Mouse (Mus musculus) adrenal gland, postnatal 25 days (tissue): ENCODE measurements around the gene Aim2. TPM values are rescaled to one million over a fixed set of nuclear protein-coding genes. Genes with fewer than 3 reads are reported as not detected.
"Not testable (repeated sequence)": the region's sequence is repeated elsewhere in the genome, so short reads cannot be mapped to it uniquely, and the experiment has no call there.

Source experiments
- DNase-seq: peaks from one replicate; pipeline ENCODE4 v3.0.0; 2021; ENCODE audit warnings: mixed read lengths
- long read RNA-seq: library from polyadenylated mRNA; stranded (forward); transcript quantifications from one replicate; pipeline ENCODE4 v2.0.0, GENCODE M21; 2021
- total RNA-seq: library from RNA; stranded (reverse); gene quantifications from 2 replicates; pipeline ENCODE4 v1.2.3, GENCODE M21; 2021

Aim2 gene
- total RNA-seq, result 0.97 TPM in 1 of 2 replicates, not detected in the other
- long read RNA-seq, result 0 reads

GRCm38 (mm10) chr1:173350372-173350957, at the start of gene Aim2:
Gene Aim2 (plus strand): TSS chr1:173350879.
- no peak for DNase-seq

DNA sequence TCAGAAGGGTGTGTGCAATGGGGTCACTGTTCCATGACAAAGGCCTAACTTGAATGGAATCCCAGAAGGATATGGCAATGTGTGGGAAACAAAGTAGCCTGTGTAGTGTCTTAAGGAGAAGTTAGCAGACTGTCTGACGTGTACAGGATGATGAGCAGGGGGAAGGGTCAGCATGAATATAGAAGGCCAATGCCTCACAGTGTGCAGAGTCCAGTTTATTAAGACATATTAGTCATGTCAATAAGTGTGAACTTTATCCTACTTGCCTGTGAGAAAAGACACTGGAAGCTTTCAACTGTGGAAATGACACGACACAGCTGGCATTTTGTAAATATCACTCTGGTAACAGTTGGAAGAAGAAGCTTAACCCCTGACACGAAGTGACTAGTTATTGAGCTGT, 47.9 kb upstream of the Aim2 start:
- not testable (repeated sequence) for DNase-seq

DNA sequence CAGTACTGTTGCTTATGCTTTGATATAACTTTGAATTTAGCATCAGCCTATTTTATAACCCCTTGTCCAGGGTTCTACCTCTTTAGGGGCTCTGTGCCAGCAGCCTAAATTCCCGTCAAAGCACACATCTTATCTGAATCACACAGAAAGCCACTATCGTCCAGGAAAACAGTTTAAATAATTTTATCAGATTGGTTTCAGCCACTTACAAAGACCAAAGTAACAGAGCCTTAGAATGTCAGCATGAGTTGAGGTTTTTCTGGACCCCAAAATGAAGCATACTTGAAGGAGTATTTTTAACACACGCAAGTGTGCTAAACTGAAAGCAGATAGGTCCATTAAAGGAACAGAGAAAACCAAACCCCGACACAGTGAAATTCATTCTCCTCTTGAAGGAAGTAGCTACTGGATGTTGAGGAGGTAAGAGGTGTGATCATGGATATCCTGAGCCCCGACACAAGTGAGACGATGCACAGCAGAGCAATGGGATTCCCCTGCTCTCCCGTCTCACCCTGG, 37.1 kb upstream of the Aim2 start:
- not testable (repeated sequence) for DNase-seq

GRCm38 (mm10) chr1:173315725-173316124, 35.0 kb upstream of the Aim2 start:
- DNase-seq, result no peak

- no peak for DNase-seq
These were observed 32.7 kb upstream of the Aim2 start for GRCm38 (mm10) chr1:173317925-173318477.

DNA sequence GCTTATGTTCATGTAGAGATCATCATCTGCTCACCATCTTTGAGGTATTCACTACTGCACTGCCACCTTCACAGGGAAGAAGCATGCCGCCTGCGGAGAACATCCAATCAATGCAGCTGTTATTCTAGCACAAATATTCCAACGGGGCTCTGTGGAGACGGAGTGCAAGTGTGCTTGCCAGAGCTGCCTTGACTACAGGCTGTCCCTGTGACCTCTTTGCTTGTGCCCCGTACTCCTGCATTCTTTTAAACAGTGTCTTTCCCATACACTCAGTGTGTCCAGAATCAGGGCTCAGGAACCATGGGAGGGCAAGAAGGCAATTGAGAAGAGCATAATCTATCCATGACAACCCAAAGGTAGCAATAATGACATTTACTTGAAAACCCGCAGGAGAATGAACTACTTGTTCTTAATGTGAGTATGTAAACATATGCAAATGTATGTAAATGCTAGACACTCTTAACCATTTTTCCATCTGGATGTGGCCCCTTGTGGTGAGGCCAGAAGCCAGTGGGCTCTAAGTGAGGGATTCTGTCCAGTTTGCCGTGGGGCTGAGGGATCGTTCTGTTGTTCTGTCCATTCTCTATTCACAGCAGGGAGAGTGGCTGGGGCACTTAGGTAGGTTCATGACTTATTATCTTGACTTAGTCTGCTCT, 29.0 kb upstream of the Aim2 start:
- no peak for DNase-seq

DNA sequence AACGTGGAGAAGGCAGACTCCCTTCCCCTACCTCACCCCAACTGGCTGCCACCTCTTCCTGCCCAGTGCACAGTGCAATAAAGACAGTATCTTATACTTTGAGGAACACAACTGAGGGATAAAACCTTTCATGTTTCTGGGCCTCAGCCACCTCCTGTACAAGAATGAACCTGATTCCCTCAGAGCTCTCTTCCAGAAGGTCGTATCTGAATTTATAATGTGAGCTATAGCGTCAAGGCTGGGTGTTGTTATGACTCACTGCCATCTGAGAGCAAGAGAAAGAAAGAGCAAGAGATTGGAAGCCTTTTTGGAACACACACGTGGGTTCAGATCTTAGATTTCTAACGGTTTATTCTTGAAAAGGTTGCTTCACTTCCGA, 28.4 kb upstream of the Aim2 start:
- DNase-seq, result no peak

DNA sequence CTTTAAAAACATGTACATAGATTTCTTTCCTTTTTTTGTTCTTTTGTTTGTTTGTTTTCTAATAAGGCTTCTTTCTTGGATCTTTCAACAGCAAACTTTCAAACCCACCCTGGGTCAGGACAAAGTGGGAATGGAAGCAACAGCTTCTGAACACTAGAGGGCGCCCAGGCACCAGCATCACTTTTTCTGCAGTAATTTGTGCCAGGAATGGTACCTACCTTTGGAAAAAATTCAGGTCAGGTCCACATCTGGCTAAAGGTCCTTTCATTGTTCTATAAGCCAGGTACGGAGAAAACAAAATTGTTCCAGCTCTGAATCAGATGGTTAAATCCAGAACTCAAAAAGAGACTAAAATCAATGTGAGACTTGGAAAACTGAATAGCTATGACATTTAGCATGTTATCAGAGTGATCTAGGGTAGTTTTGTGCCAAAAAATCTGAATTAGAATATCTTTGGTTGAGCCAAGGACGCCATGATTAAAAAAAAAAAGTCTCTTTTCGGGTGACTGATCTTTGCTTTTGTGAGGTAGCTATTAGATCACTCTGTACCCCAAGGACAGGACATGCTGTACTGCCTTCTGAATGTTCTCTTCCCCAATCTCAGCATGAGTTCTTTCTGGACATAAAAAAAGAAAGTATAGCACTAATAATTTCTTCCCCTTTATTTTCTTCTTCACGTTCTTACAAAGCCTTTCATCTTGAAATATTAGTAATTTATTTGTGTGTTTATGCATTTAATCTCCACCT, 26.7 kb upstream of the Aim2 start:
- peak; percentile 39 for DNase-seq

- no peak for DNase-seq
These were observed 25.7 kb upstream of the Aim2 start for GRCm38 (mm10) chr1:173324961-173325360.

DNA sequence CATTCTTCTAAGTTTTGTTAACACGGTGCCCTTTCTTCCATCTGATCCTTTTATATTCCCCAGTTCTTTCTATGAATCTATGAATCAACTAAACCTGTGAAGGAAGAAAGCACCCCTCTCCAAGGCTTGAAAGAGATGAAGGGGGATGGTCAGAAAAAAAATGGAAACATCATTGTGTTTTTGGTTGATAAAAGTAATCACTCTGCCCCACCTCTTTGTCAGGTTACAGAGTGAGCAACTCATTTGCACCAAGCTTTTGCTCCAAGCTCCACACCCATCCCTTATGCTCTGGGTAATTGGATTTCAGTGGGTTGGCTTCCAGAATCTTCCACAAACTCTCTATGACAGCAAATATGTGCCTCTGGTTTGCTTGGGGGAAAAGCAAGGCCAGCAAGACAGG, 25.3 kb upstream of the Aim2 start:
- DNase-seq, result no peak

DNA sequence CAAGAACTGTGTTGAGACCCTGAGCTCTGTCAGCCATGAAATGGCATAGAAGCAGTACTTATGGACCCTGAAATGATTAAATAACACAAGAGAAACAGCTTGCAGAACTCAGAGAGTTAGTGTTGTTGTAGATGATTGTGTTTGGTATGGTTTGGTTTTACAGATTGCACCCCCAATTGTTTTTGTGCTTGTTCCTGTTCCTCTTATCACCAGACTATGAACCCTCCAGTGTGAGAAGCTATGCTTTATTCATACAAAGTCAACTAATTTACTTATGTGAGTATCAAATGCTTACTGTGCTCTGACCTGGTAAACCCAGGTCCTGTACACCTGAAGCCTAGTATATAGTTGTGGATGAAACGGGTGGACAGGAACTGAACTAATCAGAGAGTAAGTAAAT, 24.1 kb upstream of the Aim2 start:
- DNase-seq, result no peak

- no peak for DNase-seq
These were observed 22.2 kb upstream of the Aim2 start for GRCm38 (mm10) chr1:173328446-173328845.

DNA sequence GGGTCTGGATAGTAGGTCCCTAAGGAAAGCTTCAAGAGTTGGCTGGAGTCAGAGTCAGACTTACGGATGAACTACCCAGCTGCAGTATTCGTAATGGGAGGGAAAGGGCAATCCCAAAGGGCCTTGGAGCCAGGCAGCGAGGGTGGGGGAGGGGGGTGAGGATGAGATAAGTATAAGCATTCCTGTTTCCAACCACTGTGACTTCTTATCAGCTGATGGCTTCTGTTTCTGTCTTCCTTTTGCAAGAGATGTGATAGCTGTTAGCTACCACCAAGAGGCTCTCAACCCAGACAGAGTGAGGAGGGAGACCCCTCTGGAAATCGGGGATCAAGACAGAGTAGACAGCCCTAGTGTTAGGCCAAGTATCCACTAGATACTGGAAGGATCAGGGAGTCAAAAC, 21.5 kb upstream of the Aim2 start:
- no peak for DNase-seq

DNA sequence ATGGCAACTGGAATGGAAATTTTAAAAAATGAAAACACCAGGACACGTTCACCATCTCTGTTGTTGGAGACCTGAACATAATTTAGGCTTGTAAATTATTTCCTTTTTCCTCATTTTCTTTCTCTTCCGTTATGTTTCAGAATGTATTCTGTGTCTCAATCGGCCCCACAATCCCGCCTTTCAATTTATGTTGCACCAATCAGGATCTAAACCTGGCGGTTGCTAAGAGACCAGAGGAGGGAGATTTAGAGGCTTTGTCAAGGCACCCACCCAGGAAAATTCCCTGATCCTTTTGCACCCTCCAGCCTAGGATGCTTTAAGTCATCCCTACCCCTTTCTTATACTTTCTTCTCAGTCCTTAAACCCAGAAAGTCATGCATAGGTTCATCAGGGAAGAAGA, 20.9 kb upstream of the Aim2 start:
- no peak for DNase-seq

DNA sequence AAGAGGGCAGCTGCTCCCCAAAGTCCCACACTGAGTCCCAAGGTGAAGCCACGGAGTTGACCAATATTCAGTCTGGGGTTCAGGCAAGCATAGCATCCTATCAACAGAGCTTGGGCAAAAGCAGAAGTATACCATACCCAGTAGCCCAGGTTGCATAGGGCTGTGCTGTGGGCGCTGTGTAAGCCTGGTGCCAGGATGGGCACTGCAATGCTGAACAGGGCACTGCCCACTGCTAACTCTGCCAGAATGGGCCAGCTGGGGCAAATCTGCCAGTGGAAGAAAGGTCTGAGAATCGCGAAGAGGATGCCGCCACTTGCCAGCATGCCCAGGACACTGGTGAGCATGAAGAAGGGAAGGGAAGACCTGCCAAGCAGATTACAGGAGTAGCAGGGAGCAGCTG, 18.3 kb upstream of the Aim2 start:
- DNase-seq, result no peak

DNA sequence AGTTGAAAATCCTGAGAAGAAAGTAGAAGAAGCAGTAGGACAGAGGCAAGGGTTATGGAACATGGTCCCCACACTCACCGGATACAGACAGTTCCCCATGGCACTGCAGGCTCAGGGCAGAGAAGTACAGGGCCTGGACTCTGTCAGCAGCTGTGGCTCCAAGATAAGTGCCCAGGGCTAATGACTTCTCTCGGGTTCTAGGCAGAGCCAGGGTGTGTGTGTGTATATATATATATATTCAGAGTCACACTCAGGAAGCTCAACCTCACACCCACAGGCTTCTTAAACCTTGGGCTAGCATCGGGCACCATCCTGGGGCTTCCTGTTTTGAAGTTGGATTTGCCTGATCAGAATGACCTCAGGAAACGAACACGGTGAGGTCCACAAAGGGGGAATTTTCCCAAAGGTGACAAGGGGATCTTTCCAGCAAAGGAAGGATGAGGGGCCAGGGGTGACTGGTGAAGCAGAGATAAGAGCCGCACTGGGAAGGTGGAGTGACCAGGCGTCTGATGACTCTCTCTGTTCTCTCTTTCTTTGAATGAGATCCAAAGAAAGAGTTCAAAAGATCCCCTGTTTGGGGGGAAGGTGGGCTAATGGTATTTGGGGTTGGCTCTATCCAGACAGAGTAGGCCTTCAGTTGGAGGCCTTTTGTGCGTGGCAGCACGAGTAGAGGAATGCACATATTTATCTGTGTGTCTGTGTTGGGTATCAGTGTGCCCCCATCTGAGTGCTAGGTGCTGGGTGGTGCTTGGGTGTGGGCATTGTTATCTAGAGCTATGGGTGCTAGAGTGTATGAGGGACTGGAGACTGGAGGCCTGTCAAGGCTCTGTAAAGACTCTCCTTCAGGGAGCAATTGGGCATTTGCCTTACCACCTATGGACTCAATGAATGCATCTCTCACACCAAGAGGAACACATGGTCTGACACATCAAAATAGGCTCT, 17.1 kb upstream of the Aim2 start, which contains the start of gene Ackr1:
Ackr1 (minus strand) TSS at position 439 of the 942 bp plus-strand sequence.
- no peak for DNase-seq

DNA sequence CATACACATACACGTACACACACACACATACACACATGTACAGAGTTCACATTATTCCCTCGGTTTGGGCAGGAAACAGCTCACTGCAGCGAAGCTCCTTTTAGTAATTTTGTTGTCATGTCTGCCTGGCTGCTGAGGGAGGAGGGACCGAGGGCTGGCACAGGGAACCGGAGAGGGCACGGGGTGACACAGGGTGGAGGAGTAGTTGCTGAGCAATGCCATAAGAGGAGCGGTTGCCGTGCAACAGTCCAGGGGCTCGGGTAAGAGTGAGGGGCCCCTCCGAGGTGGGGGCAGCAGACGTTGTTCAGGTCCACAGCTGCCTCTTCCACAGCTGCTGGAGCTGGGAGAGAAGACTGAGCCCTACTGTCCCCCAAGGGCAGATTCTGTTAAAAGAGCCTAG, 14.8 kb upstream of the Aim2 start:
- DNase-seq, result no peak

DNA sequence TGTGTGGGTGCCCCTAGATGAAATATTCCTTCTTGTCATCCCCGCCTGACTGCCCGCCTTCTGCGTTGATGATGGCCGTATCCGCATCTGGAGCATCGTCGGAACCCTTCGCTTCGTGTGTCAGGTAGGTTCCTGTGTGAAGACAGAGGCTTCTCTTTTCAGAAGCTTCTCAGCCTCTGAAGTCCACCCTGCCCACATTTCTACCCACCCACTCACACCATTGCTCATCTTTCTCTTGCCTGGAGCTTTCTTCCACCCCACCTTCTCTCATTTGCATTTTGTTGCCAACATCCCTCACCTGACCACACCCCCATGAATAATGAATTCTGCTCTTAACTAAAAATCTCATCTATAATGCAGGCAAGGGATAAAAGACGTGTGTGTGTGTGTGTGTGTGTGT, 13.7 kb upstream of the Aim2 start:
- DNase-seq, result no peak

- DNase-seq, result peak; percentile 58
These were observed 11.1 kb upstream of the Aim2 start for GRCm38 (mm10) chr1:173339543-173339942.

DNA sequence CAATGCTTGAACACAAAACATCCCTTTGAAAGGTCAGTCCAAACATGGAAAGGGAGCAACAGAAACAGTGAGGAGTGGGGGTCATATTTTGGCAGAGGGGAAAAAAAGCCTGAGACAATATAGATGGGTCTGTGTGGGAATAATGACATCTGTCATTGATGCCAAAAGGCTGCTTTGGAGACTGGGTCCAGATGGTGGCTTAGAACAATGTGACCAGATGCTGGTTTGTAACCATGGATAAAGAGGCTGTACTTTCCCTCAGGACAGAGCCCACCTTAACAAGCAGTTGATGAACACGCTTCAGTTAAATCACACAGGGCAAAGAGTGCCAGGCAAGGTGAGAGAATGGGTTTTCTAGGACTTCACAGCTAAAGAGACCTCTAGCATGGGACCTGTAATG, 8.3 kb upstream of the Aim2 start:
- no peak for DNase-seq

DNA sequence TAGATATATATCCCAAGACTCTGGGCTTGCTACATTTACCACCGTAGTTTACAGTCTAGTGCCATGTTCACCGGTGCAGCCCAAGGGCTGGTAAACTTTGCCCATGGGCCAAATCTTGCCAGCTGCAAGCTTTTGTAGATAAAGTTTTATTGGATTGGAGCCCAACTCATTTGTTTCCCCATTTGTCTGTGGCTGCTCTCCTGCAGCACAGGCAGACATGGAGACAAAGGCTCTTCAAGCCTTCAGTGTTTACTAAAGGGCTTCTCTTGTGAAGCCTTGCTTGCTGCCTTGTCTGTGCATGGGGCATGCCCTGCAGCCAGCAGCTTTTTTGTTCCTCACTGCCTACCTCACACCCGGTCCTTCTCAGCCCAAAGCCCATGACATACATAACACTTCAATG, 6.7 kb upstream of the Aim2 start:
- DNase-seq, result no peak

- DNase-seq, result no peak
These were observed 5.6 kb upstream of the Aim2 start for GRCm38 (mm10) chr1:173345112-173345511.
